Mouse (Mus musculus): ENCODE results near the gene Hist1h3d.
A peak's percentile ranks its signal among the peaks of the same experiment; 100 is the strongest.
"Not testable (repeated sequence)": the region's sequence is repeated elsewhere in the genome, so short reads cannot be mapped to it uniquely, and the experiment has no call there.

Gene Hist1h3d

DNA sequence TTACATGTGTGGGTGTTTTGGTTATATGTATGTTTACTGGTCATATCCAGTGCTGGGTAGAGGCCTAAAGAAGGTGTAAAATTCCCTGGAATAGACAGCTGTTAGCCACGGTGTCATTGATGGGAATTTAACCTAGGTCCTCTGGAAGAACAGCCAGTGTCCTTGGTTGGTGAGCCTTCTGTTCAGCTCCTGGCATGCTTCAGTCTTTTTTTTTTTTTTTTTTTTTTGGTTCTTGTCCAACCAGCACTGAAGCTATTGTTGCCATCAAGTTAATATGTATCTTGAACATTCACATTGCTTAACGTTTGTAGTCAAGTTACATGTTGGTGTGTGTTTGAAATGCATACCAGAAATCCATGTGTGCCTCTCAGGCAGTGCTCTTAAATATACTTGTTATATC, 11.1 kb upstream of the Hist1h3d start:
- no peak for DNase-seq (ENCODE audit: low spot score in 2 of 2)

DNA sequence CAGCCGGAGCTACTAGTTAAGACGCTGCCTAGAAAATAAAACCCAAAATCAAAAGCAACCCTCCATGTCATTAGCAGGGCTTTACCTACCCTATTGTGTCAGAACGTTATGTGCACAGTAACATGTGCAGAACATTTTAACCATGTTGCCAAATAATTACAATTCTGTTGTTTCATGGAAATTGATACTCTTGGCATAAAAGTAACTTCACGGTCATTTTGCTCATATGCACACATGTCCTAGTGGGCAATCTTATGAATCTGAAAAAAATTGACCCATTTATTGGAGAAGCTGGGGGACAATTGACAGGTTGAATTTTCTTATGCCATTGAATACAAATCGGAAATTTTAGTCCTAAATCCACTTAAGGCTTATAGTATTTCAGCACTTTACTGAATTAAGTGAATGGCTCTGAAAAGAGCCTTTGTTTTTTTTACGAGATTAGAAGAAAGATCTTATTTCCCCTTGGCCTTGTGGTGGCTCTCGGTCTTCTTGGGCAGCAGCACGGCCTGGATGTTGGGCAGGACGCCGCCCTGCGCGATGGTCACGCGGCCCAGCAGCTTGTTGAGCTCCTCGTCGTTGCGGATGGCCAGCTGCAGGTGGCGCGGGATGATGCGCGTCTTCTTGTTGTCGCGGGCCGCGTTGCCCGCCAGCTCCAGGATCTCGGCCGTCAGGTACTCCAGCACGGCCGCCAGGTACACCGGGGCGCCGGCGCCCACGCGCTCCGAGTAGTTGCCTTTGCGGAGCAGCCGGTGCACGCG, 5.1 kb upstream of the Hist1h3d start:
- not testable (repeated sequence) for DNase-seq (ENCODE audit: low spot score in 2 of 2)

DNA sequence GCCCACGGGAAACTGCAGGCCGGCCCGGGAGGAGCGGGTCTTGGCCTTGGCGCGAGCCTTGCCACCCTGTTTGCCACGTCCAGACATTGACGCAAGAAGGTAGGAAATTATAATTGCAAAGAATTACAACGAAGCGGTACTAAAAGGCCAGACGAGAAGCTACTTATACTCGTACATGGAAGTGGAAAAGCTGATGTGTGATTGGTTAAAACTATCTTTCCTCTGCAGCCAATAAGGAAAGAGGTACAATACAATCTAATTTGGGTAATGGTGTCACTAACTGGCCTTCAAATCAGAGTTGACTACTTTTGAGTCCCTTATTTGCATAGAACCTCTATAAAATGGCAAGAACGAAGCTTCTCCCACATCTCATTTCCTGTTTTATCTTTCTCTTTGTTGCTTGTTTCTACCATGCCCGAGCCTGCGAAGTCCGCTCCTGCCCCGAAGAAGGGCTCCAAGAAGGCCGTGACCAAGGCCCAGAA, 4.5 kb upstream of the Hist1h3d start, which contains the start of the genes Hist1h2ae and Hist1h2bg:
Gene Hist1h2ae (minus strand): TSS at position 199 of the 482 bp plus-strand sequence.
Gene Hist1h2bg (plus strand): TSS at position 375 of the 482 bp plus-strand sequence.
- DNase-seq (ENCODE audit: low spot score in 2 of 2) = peak; percentile 71 to 75

DNA sequence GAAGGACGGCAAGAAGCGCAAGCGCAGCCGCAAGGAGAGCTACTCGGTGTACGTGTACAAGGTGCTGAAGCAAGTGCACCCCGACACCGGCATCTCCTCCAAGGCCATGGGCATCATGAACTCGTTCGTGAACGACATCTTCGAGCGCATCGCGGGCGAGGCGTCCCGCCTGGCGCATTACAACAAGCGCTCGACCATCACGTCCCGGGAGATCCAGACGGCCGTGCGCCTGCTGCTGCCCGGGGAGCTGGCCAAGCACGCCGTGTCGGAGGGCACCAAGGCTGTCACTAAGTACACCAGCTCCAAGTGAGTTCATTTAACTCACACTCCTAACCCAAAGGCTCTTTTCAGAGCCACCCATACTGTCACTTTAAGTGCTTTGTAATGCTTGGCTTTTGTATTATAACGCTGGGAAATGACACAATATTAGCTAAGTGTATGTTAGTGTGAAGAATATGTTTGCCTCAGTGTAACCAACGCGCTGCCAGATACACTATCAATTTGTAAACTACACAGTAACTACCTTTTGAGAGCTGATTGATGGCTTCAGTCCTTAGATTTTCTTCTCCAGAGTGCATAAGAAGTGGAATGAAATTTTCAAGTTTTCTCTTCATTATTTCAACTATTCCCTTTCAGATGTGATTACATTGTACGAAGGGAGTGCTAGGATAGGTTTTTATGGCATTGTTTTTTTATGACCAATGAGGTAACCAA, 3.9 kb upstream of the Hist1h3d start:
- not testable (repeated sequence) for DNase-seq (ENCODE audit: low spot score in 2 of 2)

DNA sequence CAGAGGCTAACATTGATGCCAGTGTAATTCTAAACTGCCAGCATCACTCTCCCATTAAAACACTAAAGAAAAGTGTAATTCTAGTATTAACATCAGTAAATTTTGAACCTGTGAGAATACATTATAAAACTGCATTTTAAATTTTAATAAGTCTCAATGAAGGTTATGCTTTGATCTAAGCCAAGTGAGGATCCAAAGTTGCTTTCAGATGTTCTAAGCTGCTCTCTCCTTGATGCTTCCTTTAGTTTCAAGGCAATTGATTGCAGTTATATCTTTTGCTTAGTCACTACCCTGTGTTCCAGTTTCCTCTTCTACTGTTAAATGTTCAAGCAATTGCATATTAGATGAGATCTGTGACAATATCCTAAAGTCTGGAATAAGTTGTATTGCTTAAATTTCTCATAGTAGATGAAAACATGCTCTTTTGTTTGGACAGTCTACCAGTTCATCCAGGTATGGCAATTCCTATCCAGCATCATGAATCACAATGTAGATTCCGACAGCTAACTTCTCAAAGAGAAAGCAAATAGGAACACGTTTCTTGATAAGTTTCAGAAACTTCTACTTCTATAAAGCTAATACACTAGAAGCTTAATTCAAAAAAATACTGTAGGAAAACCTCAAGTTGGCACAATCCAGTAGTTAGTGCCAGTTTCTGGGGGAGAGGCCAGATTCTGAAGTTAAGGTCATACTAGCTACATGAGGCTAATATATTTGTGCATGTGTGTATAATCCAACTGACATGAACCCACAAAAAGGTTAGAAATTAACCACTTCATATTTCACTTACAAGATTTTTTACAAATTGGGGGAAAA, 3.1 kb upstream of the Hist1h3d start:
- no peak for DNase-seq (ENCODE audit: low spot score in 2 of 2)

DNA sequence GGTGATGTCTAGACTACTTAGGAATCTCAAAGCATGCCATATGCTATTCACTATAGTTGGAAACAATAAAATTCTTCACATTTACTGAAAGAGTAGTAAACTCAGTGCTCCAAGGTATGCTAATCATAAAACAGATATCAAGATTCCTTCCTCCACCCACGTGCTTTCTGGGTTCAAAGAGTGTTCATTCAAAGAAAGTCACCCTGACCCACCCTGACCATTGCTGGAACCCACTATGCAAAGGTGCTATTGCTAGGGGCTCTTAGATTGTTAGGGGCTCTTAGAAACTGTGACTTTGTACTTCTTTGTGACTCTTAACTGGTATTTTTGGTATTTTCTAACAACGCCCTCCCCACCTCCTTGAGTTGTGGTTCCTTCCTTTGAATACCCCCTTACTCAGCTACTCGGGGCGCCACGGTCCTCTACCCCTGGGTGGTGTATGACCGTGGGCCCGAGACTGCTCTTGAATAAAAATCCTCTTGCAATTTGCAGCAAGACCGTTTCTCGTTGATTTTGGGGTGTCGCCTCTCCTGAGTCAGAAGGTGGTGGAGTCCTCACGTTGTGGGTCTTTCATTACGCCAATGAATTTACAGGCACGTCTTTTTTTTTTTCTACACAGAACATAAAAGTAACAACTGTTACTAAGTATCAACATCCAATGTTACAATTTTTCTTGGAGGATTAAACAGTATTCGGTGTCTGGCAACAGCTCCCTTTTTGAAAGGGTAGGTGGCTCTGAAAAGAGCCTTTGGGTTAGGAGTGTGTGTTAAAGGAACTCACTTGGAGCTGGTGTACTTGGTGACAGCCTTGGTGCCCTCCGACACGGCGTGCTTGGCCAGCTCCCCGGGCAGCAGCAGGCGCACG, 2.3 kb upstream of the Hist1h3d start:
- not testable (repeated sequence) for DNase-seq (ENCODE audit: low spot score in 2 of 2)

DNA sequence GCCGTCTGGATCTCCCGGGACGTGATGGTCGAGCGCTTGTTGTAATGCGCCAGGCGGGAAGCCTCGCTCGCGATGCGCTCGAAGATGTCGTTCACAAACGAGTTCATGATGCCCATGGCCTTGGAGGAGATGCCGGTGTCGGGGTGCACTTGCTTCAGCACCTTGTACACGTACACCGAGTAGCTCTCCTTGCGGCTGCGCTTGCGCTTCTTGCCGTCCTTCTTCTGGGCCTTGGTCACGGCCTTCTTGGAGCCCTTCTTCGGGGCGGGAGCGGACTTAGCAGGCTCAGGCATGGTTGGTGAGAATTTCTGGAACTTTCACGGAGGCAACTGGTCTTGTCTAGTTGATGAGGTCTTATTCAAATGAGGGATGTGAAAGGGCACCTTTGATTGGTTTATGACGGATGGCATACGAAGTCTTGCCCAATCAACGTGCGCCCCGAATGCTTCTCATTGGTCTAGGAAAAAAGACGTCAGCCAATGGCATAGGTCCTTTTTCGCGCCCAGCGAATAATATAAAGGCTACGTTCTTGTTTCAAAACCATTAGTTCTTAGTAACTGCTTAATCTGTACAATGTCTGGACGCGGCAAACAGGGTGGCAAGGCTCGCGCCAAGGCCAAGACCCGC, 1.6 kb upstream of the Hist1h3d start, which contains the start of the genes Hist1h2bf and Hist1h2ad:
Gene Hist1h2bf (minus strand): TSS at position 299 of the 627 bp plus-strand sequence.
Gene Hist1h2ad (plus strand): TSS at position 484 of the 627 bp plus-strand sequence.
- DNase-seq (ENCODE audit: low spot score in 2 of 2) = peak; percentile 91 to 92

DNA sequence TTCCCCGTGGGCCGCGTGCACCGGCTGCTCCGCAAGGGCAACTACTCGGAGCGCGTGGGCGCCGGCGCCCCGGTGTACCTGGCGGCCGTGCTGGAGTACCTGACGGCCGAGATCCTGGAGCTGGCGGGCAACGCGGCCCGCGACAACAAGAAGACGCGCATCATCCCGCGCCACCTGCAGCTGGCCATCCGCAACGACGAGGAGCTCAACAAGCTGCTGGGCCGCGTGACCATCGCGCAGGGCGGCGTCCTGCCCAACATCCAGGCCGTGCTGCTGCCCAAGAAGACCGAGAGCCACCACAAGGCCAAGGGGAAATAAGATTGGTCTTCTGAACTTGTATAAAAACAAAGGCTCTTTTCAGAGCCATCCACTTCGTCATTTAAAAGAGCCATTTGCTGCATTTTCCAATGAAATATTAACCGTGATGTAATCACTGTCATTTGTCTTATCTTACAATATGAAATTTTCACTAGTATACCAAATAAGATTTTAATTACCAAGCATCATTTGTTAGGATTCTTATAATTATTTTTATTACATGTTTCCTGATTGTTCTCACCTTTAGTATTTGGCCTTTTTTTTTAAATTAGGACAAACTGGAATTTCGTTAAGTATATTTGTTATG, 905 bp upstream of the Hist1h3d start:
- not testable (repeated sequence) for DNase-seq (ENCODE audit: low spot score in 2 of 2)

DNA sequence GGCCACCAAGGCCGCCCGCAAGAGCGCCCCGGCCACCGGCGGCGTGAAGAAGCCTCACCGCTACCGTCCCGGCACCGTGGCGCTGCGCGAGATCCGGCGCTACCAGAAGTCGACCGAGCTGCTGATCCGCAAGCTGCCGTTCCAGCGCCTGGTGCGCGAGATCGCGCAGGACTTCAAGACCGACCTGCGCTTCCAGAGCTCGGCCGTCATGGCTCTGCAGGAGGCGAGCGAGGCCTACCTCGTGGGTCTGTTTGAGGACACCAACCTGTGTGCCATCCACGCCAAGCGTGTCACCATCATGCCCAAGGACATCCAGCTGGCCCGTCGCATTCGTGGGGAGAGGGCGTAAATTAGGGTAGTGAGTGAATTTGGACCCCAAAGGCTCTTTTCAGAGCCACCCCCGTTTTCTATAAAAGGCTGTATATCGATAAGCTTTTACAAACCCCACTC, 326 bp downstream of the Hist1h3d start:
- DNase-seq (ENCODE audit: low spot score in 2 of 2) = not testable (repeated sequence)

DNA sequence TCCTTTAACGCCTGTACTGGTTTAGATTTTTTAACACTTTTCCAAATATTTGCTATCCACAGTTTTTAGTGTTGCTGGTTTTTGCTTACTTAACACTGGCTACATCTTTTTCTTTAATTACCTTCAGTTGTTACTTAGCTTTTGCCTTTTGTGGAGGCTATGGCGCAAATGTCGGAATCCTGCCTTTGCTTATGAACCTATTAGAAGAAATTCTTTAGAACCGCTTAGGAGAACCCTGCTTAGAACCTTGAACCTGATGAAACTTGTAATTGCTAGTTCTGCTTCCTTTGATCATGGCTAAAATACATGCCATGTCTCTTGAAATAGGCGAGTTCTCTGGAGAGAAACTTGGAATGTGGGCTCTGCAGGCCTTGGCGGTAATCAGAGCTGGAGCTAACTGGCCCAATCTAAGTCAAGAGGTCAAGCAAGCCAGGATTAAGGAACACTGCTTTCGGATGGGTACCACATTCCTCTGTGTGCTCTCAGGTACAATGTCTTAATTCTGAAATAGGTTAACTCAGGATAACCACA, 853 bp downstream of the Hist1h3d start:
- DNase-seq (ENCODE audit: low spot score in 2 of 2) = no peak

DNA sequence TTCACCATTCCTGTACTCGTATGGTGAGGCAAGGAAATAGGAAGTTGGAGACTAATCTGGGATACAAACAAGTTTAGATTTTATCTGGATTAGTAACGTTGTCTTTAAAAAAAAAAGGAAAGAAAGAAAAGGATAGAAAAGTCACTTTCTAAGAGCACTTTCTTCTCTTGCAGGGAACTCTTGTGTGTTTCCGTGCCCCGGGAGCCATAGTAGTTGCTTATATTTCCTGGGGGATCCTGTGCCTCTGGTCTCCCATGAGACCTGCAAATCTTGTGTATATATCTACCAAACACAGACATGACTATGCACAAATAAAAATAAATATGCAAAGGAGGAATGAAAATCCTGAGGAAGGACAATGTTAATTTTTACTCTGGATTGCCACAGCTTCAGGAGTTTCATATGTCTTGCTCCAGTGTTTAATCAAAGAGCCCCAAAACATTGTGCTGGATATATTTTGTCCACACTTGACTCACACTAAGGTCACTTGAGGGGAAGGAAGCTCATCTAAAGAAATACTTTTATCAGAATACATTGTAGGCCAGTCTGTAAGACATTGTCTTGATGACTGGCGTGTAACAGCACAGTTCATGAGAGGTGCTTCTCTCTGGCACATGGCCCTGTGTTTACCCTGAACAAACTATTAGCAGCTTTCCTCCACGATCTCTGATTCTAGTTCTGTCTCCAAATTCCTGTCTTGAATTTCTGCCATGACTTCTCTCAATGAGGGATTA, 1.5 kb downstream of the Hist1h3d start:
- no peak for DNase-seq (ENCODE audit: low spot score in 2 of 2)

DNA sequence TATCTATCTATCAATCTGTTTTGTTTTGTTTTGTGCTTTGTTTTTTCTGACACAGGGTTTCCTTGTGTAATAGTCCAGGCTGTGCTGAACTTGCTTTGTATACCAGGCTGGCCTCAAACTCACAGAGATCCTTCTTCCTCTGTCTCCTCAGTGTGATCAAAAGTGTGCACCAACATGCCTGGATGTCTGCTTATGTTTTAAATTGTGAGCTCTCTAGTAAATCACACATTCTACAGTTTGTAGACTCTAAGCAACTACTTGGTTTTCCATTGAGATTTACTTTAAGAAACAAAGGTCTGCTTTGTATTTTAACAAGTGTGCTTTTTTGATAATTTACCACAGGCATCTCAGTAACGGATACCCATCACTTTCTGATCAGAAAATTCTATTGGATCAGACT, 2.3 kb downstream of the Hist1h3d start:
- DNase-seq (ENCODE audit: low spot score in 2 of 2) = no peak

DNA sequence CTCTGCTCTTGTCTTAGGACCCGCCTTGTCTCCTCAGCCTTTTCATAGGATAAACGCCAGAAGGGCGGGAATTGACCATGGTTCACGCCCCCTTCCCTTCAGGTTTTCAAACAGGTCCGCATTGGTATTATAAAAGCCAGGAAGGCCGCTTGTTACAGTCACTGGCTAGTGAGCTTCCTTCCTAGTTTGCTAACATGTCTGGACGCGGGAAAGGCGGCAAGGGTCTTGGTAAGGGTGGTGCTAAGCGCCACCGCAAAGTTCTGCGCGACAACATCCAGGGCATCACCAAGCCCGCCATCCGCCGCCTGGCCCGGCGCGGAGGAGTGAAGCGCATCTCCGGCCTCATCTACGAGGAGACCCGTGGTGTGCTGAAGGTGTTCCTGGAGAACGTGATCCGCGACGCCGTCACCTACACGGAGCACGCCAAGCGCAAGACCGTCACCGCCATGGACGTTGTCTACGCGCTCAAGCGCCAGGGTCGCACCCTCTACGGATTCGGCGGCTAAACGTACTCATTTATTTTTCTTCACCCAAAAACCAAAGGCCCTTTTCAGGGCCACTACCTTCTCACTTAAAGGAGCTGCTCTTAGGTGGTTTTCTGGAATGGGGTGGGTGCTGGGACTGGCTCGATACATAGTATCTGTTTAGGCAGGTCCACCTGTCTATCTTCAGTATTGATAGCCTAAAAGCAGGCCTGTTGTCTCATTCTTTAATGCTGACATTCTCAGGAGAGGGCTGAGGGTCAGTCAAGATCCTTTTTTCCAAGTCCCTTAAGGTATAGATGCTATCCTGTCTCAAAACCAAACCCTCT, 6.0 kb downstream of the Hist1h3d start, which contains the start of gene Hist1h4d:
Gene Hist1h4d (plus strand): TSS at position 191 of the 811 bp plus-strand sequence.
- DNase-seq (ENCODE audit: low spot score in 2 of 2) = peak; percentile 96

DNA sequence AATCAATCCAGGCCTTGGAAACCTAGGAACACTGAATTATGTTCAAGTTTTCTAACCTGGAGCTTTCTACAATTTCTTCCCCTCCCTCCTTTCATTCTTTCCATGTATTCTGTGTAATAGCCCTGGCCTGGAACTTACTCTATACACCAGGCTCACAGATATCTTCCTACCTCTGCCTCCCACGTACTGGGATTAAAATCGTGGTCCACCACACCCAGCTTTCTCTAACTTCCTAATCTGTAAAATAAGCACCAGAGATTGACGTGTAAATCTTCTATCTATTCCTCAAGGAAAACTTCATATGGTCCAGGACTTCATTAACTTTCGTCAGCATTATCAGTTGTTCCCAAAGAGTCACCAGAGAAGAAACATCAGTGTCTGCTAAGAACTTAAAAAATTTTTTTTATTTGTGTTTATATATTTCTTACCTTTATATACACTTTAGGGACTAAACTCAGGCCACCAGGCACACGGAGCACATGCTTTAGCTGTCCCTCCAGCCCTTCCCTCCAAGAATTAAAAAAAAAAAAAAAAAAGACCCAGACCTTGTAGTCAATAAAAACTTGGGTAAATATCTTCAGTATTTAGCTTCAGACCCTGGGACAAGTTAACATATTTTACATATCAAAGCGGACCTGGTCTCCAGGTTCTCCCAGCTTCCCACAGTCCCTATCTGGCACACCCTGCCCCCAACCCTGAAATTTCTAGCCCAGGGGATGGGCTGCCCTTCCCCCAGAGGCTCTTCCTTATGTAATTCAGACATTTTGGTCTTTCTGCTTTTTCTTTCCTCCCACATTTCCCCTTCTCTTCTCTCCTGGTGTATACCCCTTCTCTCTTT, 6.9 kb downstream of the Hist1h3d start:
- no peak for DNase-seq (ENCODE audit: low spot score in 2 of 2)

DNA sequence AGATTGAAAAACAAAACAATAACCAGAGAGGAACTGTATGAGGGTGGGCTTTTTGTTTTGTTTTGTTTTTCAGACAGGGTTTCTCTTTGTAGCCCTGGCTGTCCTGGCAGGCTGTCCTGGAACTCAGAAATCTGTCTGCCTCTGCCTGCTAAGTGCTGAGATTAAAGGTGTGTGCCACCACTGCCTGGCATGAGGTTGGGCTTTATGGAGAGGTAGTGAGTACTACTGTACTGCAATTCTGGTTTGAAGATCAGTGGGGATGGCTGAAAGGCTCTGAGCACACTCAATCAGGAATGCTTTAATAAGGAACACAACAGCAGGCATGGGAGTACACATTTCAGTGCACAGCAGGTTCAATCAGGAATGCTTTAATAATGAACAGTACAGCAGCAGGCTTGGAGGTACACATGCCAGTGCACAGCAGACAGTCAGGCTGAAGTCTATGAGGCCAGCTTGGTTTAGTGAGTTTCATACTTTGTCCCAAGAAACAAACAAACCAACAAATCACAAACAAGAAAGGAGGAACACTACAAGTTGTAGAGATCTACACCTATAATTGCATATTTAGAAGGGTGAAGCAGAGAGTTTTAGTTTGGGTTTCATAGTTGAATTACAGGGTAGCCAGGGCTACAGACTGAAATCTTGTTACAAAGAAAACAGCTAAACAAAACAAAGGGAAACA, 8.0 kb downstream of the Hist1h3d start:
- DNase-seq (ENCODE audit: low spot score in 2 of 2) = no peak

DNA sequence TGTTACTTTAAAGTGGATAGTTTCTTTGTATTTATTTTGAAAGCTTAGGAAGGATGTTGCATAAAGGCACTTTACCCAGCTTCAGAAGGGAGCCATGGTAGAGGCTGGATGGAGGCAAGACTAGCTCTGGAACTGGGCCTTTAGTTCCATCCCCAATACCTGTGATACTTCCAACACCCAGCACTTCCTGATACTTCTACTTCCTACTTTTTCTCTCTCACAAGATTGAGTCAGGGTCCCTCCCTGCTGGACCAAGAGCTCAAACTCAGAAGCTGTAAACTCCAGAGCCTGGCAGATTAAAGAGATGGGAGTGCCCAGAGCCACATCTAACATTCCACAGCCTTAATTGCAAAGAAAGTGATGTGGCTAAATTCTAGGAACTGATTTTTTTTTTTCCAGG, 8.8 kb downstream of the Hist1h3d start:
- no peak for DNase-seq (ENCODE audit: low spot score in 2 of 2)

Measured in natural killer cell, adult 2 months (primary cell).